Mouse (Mus musculus): ENCODE results near the gene Pstk. TPM values are rescaled to one million over a fixed set of nuclear protein-coding genes. Genes with fewer than 3 reads are reported as not detected.
"Not testable (repeated sequence)": the region's sequence is repeated elsewhere in the genome, so short reads cannot be mapped to it uniquely, and the experiment has no call there.

The Pstk gene
- total RNA-seq, 1 experiment from 2014 or later = 31.2 TPM

DNA sequence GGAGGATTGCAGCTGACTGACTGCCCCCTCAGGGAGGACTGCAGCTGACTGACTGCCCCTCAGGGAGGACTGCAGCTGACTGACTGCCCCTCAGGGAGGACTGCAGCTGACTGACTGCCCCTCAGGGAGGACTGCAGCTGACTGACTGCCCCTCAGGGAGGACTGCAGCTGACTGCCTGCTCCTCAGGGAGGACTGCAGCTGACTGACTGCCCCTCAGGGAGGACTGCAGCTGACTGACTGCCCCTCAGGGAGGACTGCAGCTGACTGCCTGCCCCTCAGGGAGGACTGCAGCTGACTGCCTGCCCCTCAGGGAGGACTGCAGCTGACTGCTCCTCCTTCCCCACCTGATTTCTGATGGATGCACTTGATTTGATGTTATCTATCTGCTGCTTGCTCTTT lies 45.8 kb downstream of the Pstk start:
- DNase-seq = not testable (repeated sequence)

DNA sequence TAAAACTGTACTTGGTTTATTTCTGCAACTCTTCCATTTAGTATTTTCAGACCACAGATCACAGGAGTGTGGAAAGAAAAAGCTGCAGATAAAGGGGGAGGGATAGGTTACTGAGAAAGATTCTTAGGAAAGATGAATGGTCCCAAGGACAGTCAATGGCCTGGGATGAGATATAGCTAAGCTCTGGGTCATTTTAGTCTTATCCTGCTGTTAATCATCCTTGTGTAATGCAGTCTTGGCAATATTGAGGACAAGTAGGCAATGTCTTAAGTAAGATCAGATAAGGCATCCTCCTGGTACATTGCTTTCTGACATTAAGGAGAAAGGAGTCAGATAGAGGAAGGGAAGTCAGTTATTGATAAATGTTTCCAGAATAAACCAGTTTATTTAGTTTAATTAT lies 46.7 kb downstream of the Pstk start:
- DNase-seq = no peak

- no peak for DNase-seq
Measured at GRCm38 (mm10) chr7:131424912-131425311, 54.0 kb downstream of the Pstk start.

DNA sequence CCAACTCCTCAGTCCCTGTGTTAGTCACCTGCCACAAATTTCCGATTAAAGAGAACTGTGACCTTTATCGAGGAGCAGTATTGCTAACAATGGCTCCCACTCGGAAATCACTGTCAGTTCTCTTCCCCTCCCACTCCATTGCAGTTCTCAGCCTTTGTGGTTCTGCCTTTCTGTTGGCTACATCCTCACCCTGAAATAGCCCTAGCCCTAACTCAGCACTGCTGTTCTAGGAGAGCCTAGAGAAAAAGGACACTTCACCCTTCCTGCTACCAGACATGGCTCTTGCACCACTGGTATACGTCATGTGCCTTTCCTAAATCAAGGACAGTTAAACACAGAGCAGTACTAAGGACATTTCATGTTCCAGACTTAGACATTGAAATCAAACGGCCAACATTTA lies 56.4 kb downstream of the Pstk start:
- no peak for DNase-seq

DNA sequence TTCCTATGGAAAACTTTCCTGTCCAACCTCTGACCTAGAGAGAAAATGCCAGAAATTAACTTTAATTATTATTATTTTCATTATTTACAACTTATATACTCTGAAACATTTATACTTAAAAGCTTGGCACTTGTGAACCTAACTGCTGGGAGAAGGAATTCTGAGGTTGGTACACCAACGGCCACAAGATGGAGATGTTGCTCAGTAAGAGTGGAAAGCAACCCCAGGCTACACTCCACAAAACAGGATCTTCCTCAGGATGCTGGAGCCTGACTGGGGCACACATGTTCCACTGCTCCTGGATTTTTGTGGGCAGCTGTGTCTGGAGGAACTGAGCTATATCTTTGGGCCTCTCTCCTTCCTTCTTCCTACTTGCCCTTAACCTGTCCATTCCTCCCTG lies 61.3 kb downstream of the Pstk start:
- no peak for DNase-seq

DNA sequence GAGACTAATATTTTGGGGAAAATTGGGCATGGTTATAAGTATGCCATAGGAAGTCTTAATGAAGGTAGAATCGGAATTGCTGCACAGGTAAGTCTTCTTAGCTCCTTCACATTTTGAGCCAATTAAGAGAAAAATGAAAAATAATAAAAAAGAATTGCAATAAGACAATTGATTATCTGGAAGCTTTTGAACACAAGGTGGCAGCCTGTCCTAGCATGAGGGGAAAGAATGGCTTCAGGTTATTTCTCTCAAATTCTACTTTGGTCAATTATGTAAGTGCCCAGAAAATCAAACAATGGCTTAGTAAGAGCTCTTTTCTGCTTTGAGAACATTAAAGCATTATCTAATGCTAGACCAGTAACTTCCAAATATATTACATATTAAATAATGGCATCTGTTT lies 63.3 kb downstream of the Pstk start:
- no peak for DNase-seq

DNA sequence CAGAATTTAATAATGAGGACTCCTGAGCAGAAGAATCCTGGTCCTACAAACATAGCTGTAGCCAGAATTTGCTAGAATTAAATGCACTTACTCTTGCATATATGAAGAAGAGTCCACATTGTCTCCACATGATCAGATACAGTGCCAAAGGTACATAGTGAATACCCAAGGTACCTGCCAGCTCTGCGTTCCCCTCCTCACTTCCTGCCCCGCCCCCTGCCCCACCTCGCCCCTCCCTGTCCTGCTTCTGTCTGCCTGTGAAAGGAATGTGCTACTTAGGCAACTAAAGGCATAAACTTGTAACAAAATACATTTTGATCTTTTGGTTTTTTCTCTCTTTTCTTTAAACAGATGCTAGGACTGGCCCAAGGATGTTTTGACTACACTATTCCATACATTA lies 66.1 kb downstream of the Pstk start:
- no peak for DNase-seq

Other genes starting within 250 kb of the Pstk start
- gene 4933402N03Rik, start 224.8 kb upstream of the Pstk start, total RNA-seq (2021) = not detected in 2 replicates
- not detected in 2 replicates for gene 5430419D17Rik, start 196.7 kb upstream of the Pstk start, total RNA-seq (2021)
- not detected in 2 replicates for gene Cuzd1, start 48.8 kb upstream of the Pstk start, total RNA-seq (2021)
- not detected in 2 replicates for gene Fam24b, start 41.6 kb upstream of the Pstk start, total RNA-seq (2021)
- gene Fam24a, start 37.3 kb upstream of the Pstk start, total RNA-seq (2021) = not detected in 2 replicates
- 10.3 and 14.3 TPM in 2 replicates for gene 2310057M21Rik, start 8.4 kb upstream of the Pstk start, total RNA-seq (2021)
- 21.3 and 36.7 TPM in 2 replicates for gene Ikzf5, start 39.4 kb downstream of the Pstk start, total RNA-seq (2021)
- 497 and 536 TPM in 2 replicates for gene Acadsb, start 39.5 kb downstream of the Pstk start, total RNA-seq (2021)
- gene Hmx3, start 171.7 kb downstream of the Pstk start, total RNA-seq (2021) = not detected in 2 replicates
- gene Hmx2, start 177.6 kb downstream of the Pstk start, total RNA-seq (2021) = not detected in 2 replicates
- 79.0 and 81.7 TPM in 2 replicates for gene Bub3, start 189.1 kb downstream of the Pstk start, total RNA-seq (2021)

All from adrenal gland, postnatal 25 days (tissue).